Mouse (Mus musculus): ENCODE measurements around the gene Gab1.

GRCm38 (mm10) chr8:80850013-80850412 lies 30.3 kb downstream of the Gab1 start:
- TF ChIP-seq CTCF (IDR thresholded peaks at IDR 0.05) (no peak), EP300 (IDR thresholded peaks at IDR 0.05; ENCODE audit: insufficient read depth, low read depth, low read length) (no peak), POLR2A (IDR thresholded peaks at IDR 0.05; ENCODE audit: insufficient read depth, low read depth, low read length) (no peak)
